Mouse (Mus musculus): ENCODE data around the gene Sort1.

Sort1 gene

DNA sequence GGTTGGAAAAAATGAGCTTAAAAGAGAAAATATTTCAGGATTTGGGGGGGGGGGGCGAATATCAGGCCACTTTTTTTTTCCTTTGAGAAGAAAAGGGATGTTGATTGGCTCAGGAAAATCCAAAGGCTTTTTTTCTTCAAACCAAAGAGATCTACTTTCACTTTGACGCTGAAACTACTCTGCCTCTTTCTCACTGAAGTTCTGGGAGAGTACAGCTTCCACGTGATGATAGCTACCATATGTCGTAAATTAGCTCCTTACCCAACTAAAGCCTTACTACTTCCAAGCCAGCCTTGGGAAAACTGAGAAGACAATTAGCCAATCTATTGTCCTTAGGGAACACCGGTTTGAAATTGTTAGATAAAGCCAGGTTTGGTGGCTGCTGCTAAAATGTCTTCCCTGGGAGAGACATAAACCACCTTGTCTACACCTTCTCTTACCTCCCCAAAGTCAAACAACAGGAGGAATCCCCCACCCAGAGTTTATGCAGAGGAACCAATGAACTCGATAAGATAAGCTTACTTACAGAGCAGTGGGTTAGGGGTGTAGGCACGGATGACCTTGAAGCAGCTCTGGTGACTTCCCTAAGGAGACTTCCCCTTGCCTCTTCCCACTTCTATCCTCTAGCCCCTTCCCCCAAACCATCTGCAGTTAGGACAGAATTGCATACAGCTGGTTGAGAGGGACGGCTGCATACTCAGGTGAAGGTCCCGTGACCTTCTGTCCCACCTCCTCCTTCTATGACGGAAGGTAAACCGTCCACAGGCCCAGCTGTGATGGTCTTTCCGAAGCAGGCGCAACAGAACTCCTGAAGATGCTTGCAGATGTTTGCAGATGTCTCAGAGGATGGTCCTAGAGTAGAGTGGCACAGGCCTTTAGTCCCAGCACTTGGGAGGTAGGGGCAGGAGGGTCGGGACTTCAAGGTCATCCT, 98.3 kb downstream of the Sort1 start:
- DNase-seq (ENCODE audit: inconsistent age in 2 of 2, low spot score in 1 of 2) = peak in 1 of 2 experiments; percentile 47

DNA sequence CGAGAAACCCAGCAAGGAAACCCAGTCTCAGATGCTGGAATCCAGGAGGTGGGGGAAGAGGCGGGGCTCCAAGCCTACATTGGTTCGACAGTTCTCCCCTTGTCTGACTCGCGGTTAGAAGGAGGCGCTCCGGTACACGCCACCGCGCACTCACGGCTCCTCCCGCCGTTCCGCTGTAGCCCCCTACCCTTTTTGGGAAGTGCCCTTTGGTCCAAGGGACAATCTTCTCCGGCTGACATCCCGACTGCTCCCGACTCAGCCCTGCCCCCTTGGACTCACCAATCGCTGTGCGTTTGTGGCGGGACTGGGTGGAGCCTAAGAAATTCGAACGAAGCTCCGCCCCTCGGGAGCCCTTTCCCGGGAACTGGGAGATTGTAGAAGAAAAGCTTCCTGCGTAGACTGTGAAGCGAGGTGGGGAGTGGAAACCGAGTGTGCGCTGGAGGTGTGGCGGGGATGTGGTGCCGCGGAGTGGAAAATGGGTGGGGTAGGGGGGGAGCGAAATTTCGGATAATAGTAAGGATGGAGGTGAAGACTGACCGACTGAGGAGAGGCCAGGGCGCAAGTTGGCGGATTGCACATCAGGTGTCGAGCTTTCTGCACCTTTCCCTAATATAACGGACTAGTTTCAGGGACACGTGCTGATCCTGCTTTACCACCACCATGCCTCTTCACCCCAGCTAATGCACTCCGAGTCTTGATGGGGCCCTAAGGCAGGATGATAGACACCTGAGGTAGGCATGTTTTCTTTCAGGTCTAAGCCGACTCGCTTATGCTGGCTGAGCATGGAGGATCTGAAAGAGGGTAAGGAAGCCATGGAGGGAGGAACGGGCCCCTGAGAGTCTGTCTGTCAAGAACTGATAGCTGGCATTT, 99.8 kb downstream of the Sort1 start, which contains the start of gene Psrc1:
Gene Psrc1 (plus strand): TSS at position 355 of the 870 bp plus-strand sequence.
- DNase-seq (ENCODE audit: inconsistent age in 2 of 2, low spot score in 1 of 2) = peak; percentile 90 to 96

DNA sequence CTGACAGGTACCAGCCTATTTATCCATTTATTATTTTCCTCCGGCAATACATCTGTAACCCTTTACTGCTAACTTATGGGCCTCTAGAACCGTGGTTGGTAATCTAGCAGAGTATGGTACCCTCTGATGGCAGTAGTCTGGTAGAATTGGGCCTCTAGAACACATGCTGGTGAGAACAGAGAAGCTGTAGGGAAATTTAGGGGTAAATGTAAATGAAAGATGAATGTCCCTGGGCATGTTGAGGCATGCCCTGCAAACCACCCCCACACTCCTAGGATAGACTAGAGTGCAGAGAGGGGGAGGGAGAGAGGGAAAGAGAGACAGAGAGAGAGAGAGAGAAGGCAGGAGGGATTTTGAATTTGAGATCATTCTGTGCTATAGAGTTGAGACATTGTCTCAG, 100.5 kb downstream of the Sort1 start:
- no peak for DNase-seq (ENCODE audit: inconsistent age in 2 of 2, low spot score in 1 of 2)

DNA sequence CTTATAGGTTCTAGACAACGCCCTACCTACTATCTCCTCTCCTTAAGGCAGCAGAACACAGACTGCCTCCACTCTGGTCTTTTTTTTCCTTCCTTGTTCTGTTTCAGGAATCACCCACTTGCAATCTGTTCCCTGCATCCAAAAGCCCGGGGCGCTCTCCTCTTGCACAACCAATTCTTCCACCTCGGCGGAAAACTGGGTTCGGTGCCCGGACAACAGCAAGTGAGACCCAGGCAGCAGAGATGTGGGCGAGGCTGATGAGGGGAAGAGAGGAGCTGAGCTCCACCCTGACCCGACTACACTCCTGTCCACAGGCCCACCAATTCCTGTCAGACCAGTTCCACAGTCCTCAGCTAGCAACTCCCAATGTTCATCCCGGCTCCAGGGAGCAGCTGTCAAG, 102.3 kb downstream of the Sort1 start:
- DNase-seq (ENCODE audit: inconsistent age in 2 of 2, low spot score in 1 of 2) = no peak

DNA sequence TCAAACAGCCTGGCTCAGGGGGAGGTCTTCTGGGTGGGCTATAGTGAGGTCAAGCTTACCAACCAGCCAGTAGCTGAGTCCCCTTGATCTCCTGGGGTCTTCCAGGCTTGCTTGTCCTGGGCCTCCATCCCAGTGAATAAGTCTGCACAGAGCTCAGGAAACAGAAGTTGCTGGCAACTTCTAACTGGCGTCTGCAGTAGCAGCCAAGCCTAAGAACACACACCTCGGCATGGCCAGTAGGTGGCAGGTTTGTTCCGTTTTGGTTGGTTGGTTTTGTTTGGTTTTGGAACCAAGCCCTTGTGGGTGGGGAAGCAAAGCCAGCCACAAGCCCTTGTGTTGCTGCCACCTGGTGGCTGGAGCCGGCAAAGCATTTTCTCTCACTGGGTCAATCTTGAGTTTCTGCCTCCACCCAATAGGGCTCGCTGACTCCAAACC, 105.2 kb downstream of the Sort1 start:
- DNase-seq (ENCODE audit: inconsistent age in 2 of 2, low spot score in 1 of 2) = peak; percentile 93 to 98

DNA sequence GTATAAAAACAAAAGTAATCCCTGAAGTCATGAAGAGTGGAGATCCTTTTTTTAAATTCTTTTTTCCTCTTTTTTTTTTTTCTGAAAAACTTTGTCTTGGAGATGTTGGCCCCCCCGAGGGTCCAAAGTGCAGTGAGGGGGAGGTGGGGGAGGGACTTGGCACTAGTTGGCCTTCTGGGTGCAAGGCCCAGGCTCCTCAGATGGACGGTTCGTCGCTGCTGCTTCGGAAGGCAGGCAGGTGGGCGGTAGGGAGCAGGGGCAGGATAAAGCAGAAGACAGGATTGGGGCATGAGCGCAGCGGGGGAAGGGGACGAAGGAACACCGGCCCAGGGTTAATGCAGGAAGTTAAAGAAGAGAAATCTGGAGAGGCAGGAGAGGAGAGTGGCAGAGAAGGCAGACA, 108.4 kb downstream of the Sort1 start:
- no peak for DNase-seq (ENCODE audit: inconsistent age in 2 of 2, low spot score in 1 of 2)

DNA sequence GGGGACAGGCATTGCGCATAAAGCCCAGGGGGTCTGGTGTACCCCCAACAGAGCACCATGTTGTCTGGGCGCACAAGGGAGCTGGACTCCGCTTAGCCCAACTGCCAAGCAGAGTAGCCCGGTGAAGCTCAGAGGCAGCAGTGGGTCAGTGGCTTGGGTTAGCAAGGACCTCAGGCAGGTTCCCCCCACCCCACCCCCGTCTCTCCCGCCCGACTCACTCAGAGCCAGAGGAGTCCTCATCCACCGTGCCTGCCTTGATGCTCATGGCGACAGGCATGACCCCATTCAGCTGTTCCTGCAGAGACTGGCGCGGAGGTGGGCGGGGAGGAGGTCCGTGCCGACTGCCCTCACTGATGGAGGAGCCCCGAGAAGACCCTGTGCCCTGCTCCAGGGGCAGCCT, 108.9 kb downstream of the Sort1 start:
- DNase-seq (ENCODE audit: inconsistent age in 2 of 2, low spot score in 1 of 2) = no peak

DNA sequence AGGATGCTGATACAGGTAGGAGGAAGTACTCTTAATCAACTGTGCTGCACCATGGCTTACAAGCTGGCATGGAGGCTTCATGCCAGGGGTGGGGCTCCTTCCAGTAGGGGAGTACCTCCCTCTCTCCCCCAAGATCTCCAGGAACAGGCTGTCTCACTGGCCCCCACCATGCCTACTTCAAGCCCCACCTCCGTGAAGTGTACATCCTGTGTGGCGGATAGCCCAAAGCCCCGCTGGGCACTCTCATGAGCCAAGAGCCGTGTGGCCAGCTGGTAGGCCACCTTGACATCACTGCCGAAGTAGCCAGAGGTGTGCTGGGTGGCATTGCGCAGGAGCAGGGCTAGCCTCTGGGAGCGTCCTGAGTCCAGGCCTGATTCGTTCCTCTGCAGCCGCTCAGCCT, 114.4 kb downstream of the Sort1 start:
- no peak for DNase-seq (ENCODE audit: inconsistent age in 2 of 2, low spot score in 1 of 2)

DNA sequence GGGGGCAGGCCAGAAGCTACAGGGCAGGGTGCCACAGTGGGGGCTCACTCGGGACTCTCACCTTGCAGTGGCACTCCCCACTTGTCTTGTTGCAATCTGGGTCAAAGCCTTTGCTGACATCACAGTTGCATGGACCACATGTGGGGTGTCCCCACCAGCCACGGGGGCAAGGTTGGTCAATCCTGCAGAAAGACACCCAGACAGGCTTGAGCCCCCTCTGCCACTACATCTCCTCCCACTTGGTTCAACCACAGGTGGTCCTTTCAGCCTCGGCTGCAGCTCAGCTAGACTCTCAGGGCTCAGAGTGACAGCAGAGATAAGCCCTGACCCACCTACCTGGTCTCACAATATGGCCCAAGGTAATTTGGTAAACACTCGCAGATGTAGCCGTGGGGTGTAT, 116.6 kb downstream of the Sort1 start:
- DNase-seq (ENCODE audit: inconsistent age in 2 of 2, low spot score in 1 of 2) = no peak

DNA sequence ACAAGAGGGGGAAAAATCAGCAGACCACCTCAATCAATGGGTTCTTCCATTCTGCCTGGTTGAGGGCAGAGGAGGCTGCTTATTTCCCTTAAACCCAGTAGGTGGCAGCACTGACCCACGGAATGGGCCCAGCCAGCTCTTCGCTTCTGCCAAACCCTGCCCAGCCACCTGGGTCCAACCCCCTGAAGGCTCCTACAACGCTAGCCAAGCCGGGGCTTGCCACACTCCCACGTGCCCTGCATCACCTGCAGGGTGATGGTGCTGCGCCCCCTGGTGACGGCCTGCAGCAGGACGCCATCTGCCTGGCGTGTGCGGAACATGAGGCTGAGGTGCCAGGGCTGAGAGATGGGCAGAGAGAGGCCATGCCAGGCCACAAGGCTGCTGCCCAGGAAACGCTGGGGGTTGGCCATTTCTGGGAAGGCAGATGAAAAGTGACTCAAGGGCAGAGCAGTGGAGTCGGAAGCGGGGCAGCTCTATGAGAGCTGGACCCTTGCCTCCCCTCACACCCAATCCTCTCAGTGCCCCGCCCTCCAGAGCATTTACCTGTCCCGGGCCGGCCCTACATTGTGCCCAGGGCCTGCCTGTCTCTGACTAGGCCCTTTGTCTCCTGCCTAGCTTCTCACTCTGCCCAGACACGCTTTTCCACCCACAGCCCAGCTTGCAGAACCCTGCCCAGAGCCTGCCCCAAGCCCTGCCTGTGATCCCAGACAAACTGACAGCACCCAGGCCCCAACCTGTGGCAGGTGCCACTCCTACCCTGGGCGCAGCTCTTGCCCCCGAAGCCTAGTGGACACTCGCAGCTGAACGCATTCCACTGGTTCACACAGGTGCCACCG, 118.0 kb downstream of the Sort1 start:
- DNase-seq (ENCODE audit: inconsistent age in 2 of 2, low spot score in 1 of 2) = peak; percentile 88 to 94

DNA sequence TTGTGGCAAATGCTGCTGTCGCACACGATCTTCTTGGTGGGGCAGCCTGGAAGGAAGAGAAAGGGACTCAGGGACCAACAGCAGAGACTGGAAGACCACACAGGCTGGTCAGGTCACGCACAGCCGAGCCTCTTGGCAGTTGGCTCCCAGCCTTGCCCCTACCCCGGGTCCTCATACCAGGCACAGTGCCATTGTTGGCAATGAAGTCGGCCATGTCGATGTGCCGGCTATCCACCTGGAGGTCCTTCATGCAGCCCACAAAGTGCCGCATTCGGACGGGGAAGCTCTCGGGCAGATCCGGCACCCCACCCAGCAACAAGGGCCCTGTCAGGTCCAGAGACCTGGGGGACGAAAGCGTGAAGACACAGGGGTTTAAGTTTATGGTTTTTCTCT, 118.6 kb downstream of the Sort1 start:
- DNase-seq (ENCODE audit: inconsistent age in 2 of 2, low spot score in 1 of 2) = peak in 1 of 2 experiments; percentile 34

DNA sequence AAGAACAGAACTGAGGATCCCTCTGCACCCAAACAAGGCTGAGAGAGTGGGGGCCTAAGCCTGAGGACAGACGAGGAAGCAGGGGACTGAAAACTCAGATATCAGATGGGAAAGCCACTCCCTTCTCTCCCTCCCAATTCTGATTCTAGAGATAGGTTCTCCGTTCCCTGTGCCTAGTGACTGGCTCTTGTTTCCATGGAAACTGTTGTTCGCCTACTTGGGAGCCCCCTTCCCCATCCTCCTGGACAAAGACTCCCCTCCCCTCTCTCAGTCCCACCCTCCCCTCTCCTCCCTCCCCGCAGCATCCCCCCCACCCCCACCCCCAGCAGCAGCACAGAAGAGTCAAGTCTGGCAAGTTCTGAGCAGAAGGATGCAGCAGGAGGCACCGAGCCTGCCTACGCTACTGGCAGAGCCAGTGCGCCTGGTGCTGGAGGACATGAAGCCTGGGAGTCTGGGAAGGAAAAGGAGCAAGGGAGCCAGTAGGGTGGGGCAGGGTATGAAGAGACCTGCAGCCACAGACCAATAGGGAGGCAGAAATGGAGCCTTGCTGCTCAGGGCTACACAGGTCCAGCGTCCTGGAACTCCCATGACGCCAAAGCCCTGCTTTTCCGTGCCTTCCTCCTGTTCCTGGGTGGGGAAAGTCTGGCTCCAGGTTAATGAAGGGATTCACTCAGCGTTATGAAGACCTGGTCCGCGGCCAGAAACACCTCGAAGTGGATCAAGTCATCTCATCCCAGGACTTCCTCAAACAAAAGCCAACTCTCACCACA, 121.8 kb downstream of the Sort1 start:
- DNase-seq (ENCODE audit: inconsistent age in 2 of 2, low spot score in 1 of 2) = no peak

DNA sequence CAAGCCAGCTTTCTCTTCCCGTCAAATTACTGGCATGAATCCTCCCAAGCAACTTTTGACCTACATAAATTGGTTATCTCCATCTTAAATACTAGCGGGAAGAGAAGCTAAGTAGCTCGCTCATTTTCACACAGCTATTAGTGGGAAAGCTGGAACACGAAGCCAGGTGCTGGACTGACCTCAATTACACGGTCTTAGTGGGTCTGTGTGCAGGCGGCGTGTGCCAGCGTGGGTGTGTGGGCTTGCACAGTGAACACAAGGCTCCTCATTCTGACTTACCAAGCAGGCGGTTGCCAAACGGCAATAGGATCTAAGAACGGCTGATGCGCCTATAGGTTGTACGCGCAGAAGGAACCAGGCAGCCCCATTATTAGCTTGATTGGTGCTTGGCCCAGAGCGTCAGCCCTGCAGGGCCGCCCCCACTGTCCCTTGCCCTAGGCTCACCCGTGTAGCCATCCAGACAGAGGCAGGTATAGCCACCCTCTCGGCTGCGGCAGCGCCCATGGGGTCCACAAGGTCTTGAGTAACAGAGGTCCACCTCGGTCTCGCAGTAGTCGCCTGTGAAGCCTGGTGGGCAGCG, 122.5 kb downstream of the Sort1 start:
- DNase-seq (ENCODE audit: inconsistent age in 2 of 2, low spot score in 1 of 2) = no peak

DNA sequence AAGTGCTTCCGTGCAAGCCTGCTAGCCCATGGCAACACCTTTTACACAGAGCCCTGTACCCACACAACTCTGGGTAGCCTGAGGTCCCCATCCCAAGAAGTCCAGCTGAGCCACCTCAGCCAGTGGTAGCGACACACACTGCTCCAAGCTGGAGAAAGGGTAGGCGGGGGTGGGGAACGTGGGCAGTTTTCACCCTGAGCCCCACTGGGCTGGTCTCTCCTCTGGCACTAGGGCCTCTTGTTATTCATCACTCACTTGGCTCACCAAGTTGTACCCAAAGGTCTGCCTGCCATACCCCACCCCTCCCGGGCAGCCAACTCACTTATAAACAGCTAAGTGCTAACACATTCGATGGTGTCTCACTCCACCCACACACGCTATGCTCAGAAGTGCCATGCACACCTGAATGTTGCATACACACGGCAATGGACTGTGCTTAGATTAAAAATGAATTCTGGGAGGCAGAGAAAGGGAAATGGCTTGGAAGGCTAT, 124.7 kb downstream of the Sort1 start:
- no peak for DNase-seq (ENCODE audit: inconsistent age in 2 of 2, low spot score in 1 of 2)

DNA sequence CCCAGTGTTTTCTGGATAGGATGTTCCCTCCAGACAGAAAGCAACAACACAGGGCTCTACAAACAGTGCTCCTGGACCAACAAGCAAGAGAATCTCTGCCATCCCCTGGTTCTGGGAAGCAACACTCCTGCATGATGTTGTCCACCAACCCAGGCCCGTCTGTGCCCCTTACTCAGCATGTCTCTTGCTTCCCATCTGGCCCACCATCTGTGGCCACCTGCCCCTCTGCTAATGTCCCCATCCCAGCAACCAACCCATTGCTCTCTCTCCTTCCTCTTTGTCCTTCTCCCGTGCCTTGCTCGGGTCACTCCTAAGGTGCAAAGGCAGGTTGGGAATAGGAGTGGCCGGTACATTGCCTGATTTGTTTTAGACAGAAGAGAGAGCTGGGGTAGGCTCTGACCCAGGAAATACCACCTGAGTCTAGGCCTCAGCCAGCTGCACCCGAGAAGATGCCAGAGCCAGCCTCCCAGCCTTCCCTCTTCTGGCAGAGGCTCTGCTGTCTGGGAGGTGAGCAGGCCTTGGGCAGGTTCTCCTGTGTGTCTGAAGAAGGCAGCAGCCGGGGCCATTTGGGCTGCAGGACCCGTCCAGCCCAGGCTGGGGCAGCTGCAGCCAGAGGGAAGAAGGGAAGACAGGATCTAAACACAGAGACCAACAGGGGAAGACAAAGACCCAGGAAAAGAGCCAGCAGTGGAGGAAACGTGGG, 125.9 kb downstream of the Sort1 start:
- DNase-seq (ENCODE audit: inconsistent age in 2 of 2, low spot score in 1 of 2) = no peak

DNA sequence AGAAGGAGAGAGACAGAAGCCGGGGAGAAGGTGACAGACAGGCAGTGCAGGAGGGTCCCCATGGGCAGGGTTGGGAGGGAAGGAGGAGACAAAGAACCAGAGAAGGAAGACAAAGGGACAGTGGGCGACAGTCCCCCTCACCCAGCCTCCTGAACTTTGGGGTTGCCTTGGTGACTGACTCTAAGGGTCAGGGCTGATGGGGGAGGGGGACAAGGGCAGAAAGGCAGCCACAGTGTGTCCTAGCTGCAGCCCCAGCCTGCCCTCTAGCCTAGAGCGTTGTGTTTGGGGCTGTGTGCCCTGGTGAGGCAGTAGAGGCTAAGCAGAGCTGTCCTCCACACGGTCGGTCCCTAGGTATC, 126.5 kb downstream of the Sort1 start:
- no peak for DNase-seq (ENCODE audit: inconsistent age in 2 of 2, low spot score in 1 of 2)
